28 mouse cellular contexts compared by ENCODE assay signal in the genomic region with DNA sequence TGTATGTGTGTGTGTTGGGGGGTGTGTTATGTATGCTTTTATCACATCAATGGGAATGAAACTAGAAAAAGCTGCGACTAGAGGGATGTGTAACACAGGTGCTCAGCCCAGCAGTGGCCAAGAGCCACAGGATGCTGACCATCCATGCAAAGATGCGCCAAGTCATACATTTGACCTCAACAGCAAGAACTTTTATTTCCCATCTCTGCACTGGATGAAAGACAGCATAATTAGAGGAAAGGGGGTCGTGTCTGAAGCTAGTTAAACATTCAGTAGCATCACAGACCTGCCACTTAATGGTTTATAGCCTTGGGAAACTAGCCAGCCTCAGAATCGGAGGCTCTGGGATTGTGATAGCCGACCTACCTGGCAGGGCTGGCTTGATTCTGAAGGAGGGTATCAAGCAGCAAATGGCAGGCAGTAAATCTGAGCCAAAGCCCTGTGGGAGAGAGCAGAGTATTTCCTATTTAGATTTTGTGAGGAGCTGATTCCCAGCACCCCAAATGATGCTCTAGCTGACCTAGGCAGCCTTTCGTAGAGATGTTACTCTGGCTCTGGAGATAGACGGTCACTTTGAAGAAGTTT. TPM values are rescaled to one million over a fixed set of nuclear protein-coding genes. Genes with fewer than 3 reads are reported as not detected.
"Had no signal": no experiment of that assay in that cellular context is flagged by ENCODE, and none has a peak within 500 bp of the region (broad histone marks: within the 10 kb centered on the region; RNA-seq: fewer than 3 reads in every experiment).

No protein-coding gene starts in this region.

- DNase-seq: kidney, postnatal 14 days; kidney, postnatal 4 days; lung, adult 2 months; lung, postnatal 14 days; lung, postnatal 4 days; midbrain, embryonic 14.5 days; thymus, adult 18-20 months; thymus, postnatal 36 days had no signal

- H3K36me3 ChIP-seq: limb, embryonic 12.5 days; limb, embryonic 15.5 days; liver, embryonic 12.5 days; liver, embryonic 15.5 days had no signal

- H3K4me1 ChIP-seq: liver, embryonic 12.5 days; liver, embryonic 15.5 days had no signal

- H3K27me3 ChIP-seq: limb, embryonic 12.5 days; limb, embryonic 15.5 days; liver, embryonic 12.5 days; liver, embryonic 15.5 days had no signal

- H3K9me3 ChIP-seq: limb, embryonic 12.5 days; limb, embryonic 15.5 days; liver, embryonic 12.5 days; liver, embryonic 15.5 days had no signal

- H3K4me3 ChIP-seq: limb, embryonic 12.5 days; limb, embryonic 15.5 days; liver, embryonic 12.5 days; liver, embryonic 15.5 days had no signal

- H3K27ac ChIP-seq: limb, embryonic 12.5 days; limb, embryonic 15.5 days; liver, embryonic 12.5 days; liver, embryonic 15.5 days had no signal

RNA-seq across cellular contexts. Expression of gene 4930583I09Rik, which starts 1.9 kb away (rescaled TPM):
- total RNA-seq: layer of hippocampus, adult 18-20 months; layer of hippocampus, postnatal 14 days; left cerebral cortex, adult 18-20 months; left cerebral cortex, postnatal 36 days; megakaryocyte progenitor cell, adult 5-6 weeks; megakaryocyte-erythroid progenitor cell, adult 5-6 weeks; midbrain, postnatal 0 days had no signal
- polyA plus RNA-seq: kidney, embryonic 16.5 days; limb, embryonic 12.5 days; limb, embryonic 15.5 days; liver, embryonic 12.5 days; liver, embryonic 15.5 days; lung, adult 2 months; lung, embryonic 16.5 days; midbrain, embryonic 11.5 days; midbrain, embryonic 14.5 days; midbrain, postnatal 0 days; neural tube, embryonic 11.5 days; neural tube, embryonic 14.5 days; small intestine, adult 2 months; spleen, adult 2 months; stomach, embryonic 16.5 days; urinary bladder, adult 2 months had no signal
